Comparison of ENCODE assay signal across 9 mouse cellular contexts in the genomic region with DNA sequence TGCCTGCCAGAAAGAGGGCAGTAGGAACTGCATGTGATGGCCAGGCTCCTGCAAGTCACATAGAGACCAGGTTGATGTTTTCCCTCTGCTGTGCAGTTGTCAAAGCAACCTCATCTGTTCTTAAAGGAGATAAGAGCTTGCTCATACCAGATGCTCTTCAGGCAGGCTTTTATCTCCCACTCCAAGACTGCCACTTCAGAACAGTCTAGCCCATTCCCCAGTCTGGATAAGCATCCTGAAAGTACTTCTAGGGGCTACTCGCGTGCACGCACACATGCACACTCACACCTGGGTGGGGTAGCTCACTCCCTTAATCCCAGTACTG.
A peak's percentile ranks its signal among the peaks of the same experiment; 100 is the strongest.
DNase-seq lines count a peak whose midpoint lies in the region; ATAC-seq lines count a peak whose summit lies in the region.
"Had no signal": no experiment of that assay in that cellular context is flagged by ENCODE, and none has a peak within 500 bp of the region (broad histone marks: within the 10 kb centered on the region; RNA-seq: fewer than 3 reads in every experiment).

No protein-coding gene starts in this region.

- no peaks in the 10 kb centered on the region for H3K27me3 ChIP-seq in heart, embryonic 11.5 days (ENCODE audit: control insufficient read depth, insufficient read depth, low read length)
- no peaks in the 10 kb centered on the region for H3K27me3 ChIP-seq in midbrain, embryonic 12.5 days
- no peaks in the 10 kb centered on the region for H3K27me3 ChIP-seq in midbrain, embryonic 11.5 days (ENCODE audit: control insufficient read depth, insufficient read depth, low read length)
- no peaks in the 10 kb centered on the region for H3K27me3 ChIP-seq in limb, embryonic 12.5 days

- H3K9ac ChIP-seq in heart, embryonic 11.5 days (ENCODE audit: low read depth, low read length): no peak overlapping the region
- no peak overlapping the region for H3K9ac ChIP-seq in midbrain, embryonic 12.5 days (replicated peaks)
- no peak overlapping the region for H3K9ac ChIP-seq in midbrain, embryonic 11.5 days (ENCODE audit: low read length)
- H3K9ac ChIP-seq in limb, embryonic 12.5 days (replicated peaks): no peak overlapping the region

- ATAC-seq in heart, embryonic 11.5 days (replicated peaks; ENCODE audit: insufficient number of reproducible peaks, low FRiP score, low TSS enrichment): peak; percentile 40; the same call in 1 of the 2 replicates
- ATAC-seq in midbrain, embryonic 12.5 days (ENCODE audit: low FRiP score, low read depth): peak; percentile 34; the same call in 1 of the 2 replicates
- ATAC-seq in midbrain, embryonic 11.5 days (ENCODE audit: low FRiP score): no peak
- no peak for ATAC-seq in limb, embryonic 12.5 days (ENCODE audit: insufficient number of reproducible peaks, insufficient read depth, low FRiP score, low TSS enrichment, low read depth)

- no peaks in the 10 kb centered on the region for H3K9me3 ChIP-seq in heart, embryonic 11.5 days (replicated peaks; ENCODE audit: control insufficient read depth, low read length)
- H3K9me3 ChIP-seq in midbrain, embryonic 12.5 days: no peaks in the 10 kb centered on the region
- H3K9me3 ChIP-seq in midbrain, embryonic 11.5 days (ENCODE audit: control insufficient read depth, low read length): no peaks in the 10 kb centered on the region
- H3K9me3 ChIP-seq in limb, embryonic 12.5 days: no peaks in the 10 kb centered on the region

- peak overlapping the region; percentile 42 for H3K4me2 ChIP-seq in heart, embryonic 11.5 days
- no peak overlapping the region for H3K4me2 ChIP-seq in midbrain, embryonic 12.5 days (replicated peaks)
- no peak overlapping the region for H3K4me2 ChIP-seq in midbrain, embryonic 11.5 days
- H3K4me2 ChIP-seq in limb, embryonic 12.5 days: no peak overlapping the region

- 17% methylated on average over 3 of the region's 3 CpGs for WGBS in heart, embryonic 11.5 days (ENCODE audit: insufficient replicate concordance)
- 70% methylated on average over 3 of the region's 3 CpGs for WGBS in midbrain, embryonic 12.5 days
- WGBS in midbrain, embryonic 11.5 days: 84% methylated on average over 3 of the region's 3 CpGs
- 64% methylated on average over 3 of the region's 3 CpGs for WGBS in limb, embryonic 12.5 days

- H3K27ac ChIP-seq in heart, embryonic 11.5 days (ENCODE audit: low read depth, low read length): peak overlapping the region; percentile 74
- H3K27ac ChIP-seq in midbrain, embryonic 12.5 days (replicated peaks): peak overlapping the region; percentile 42; the same call in 1 of the 2 replicates
- no peak overlapping the region for H3K27ac ChIP-seq in midbrain, embryonic 11.5 days (ENCODE audit: low read depth, low read length)
- H3K27ac ChIP-seq in limb, embryonic 12.5 days: 0 out of 2 replicates have a peak overlapping the region, but pooled peaks have one; percentile 2

- H3K4me3 ChIP-seq in heart, embryonic 11.5 days (ENCODE audit: low read depth, low read length): no peak overlapping the region
- H3K4me3 ChIP-seq in midbrain, embryonic 12.5 days: no peak overlapping the region
- no peak overlapping the region for H3K4me3 ChIP-seq in midbrain, embryonic 11.5 days (ENCODE audit: low read depth, low read length)
- no peak overlapping the region for H3K4me3 ChIP-seq in limb, embryonic 12.5 days (replicated peaks)

- no peak for DNase-seq in heart, adult 8-10 months (ENCODE audit: low spot score)
- DNase-seq in midbrain, embryonic 11.5 days (ENCODE audit: low spot score, missing footprints): no peak
- DNase-seq in yolk sac, embryonic 10.5 days (ENCODE audit: low spot score): peak; percentile 31
- no peak for DNase-seq in layer of hippocampus, adult 11-12 months (ENCODE audit: low spot score)
- DNase-seq in gastrocnemius, adult 8-10 months (ENCODE audit: low spot score in 2 of 2): no peak
- DNase-seq: kidney, postnatal 14 days had no signal

- peaks cover 68% of the 10 kb centered on the region for H3K4me1 ChIP-seq in heart, embryonic 11.5 days (ENCODE audit: control insufficient read depth, insufficient read depth, low read length)
- H3K4me1 ChIP-seq in midbrain, embryonic 12.5 days: peaks cover 9% of the 10 kb centered on the region
- H3K4me1 ChIP-seq in midbrain, embryonic 11.5 days (ENCODE audit: control insufficient read depth, insufficient read depth, low read length): peaks cover 5% of the 10 kb centered on the region; the same call in 1 of the 2 replicates
- H3K4me1 ChIP-seq in limb, embryonic 12.5 days (replicated peaks): peaks cover 26% of the 10 kb centered on the region

- no peaks in the 10 kb centered on the region for H3K36me3 ChIP-seq in heart, embryonic 11.5 days (ENCODE audit: control insufficient read depth, insufficient read depth, low read length)
- no peaks in the 10 kb centered on the region for H3K36me3 ChIP-seq in midbrain, embryonic 12.5 days
- H3K36me3 ChIP-seq in midbrain, embryonic 11.5 days (ENCODE audit: control insufficient read depth, insufficient read depth, low read length): no peaks in the 10 kb centered on the region
- H3K36me3 ChIP-seq in limb, embryonic 12.5 days: no peaks in the 10 kb centered on the region

Comparison
In these comparisons a context has a peak if more than half of its experiments do, and no peak if none do; other contexts are left out.
1. ATAC-seq: peak in heart, embryonic 11.5 days (single experiment) and midbrain, embryonic 12.5 days (single experiment); none in midbrain, embryonic 11.5 days (single experiment) and limb, embryonic 12.5 days (single experiment).